Mouse (Mus musculus) ZHBTc4 (cell line): ENCODE measurements around the gene Cetn3.

ENCODE experiments used
- DNase-seq: peaks from one replicate; pipeline ENCODE4 v3.0.0-alpha.2; 2011; ENCODE audit warnings: low read depth, low spot score

Gene Cetn3

DNA sequence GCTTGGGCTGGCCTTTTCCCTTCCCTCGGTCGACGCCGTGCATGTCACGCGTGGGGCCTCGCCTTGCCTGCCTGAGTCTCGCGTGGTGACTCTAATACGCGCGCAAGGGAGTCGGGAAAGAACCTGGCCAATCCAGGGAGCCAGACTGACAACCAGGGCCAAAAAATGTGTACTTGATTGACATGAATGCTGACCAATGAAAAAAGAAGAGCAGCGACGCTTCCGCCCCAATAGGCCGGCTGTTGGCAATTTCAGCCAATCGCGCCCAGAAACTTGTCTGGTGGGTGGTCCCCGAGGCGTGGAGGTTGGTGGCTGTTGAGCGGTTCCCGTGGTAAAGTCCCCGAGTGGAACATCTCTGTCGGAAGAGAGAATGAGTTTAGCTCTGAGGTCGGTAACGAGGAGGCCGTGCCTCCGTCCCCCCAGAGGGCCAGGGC, at the start of gene Cetn3:
Gene Cetn3 (plus strand): TSS at position 107 of the 434 bp plus-strand sequence.
- peak; percentile 96 for DNase-seq

DNA sequence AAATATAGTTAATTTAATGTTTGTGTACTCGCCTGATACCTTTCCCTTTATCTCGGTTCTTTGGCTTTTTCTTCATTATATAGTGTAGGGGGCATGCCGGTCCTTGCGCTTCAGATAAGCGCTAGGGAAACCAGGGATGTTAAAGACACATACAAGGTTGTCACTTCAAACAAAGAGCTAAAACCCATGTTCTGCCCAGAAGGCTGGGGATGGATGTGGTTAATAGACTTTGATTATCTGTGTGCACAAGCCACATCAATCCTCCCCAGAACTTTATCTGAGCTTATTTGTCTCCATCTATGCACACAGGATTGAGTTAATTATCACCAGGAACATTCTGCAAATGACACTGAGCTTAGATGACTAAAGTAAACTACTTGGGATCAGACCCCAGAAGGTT, 46.3 kb upstream of the Cetn3 start:
- DNase-seq = no peak

- peak; percentile 19 for DNase-seq
These were observed 42.0 kb upstream of the Cetn3 start for GRCm38 (mm10) chr13:81740898-81741297.

DNA sequence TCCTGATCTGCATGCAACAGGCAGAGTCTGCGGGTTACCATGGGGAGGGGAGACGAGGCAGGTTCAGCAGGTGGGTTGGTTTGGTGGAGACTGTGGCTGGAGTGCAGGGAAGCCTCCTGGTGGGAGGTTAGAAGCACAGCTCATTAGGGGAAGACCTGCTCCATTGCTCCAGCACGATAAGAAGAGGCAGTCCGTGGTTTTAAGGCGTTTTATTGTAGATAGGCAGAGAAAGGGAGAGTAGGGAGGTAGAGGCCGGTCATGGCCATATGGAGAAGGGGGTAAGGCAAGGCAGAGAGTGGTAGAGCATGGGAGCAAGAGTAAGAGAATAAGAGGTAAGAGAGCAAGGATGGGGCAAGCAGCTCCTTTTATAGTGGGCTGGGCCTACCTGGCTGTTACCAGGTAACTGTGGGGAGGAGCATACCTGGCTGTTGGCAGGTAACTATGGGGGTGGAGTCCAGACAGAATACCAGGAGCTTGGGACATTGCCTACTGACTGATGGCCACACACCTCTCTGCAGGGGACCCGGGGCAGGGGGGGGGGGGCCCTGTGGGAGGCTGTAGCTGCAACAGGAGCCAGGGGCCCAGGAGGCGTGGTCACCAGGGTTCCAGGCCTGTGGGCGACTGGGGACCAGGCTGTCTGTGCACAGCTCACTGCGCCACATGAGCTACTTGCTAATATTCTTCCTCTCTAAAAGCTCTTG, 39.3 kb upstream of the Cetn3 start:
- no peak for DNase-seq

DNA sequence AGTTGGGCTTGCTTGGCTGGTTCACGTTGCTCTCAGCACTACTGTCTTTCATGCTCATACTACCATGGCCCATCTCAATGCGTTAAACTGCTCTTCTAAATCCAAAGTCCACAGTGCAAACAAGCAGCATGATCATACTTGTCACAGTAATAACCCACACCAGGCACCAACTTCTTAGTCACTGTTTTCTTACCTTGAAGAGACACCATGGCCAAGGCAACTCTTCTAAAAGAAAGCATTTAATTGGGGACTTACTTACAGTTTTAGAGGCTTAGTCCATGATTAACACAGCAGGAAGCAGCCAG, 38.8 kb upstream of the Cetn3 start:
- no peak for DNase-seq

DNA sequence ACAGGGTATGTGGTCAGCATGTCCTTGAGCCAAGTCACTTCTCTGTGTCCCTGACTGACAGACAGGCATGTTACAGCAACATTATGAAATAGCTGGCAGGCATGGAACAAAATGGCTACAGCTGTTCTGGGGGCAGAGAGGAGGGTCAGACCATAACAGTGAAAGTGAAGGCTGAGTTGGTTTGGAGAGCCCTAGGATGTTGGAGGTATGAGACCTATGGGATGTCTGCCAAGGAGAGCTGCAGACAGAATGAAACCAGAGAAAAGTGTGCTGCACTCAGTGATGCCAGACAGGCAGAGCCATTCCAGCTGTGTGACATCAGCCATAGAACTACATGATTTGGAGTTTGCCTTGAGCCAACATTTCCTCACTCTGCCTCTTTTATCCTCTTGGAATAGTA, 28.0 kb upstream of the Cetn3 start:
- no peak for DNase-seq

DNA sequence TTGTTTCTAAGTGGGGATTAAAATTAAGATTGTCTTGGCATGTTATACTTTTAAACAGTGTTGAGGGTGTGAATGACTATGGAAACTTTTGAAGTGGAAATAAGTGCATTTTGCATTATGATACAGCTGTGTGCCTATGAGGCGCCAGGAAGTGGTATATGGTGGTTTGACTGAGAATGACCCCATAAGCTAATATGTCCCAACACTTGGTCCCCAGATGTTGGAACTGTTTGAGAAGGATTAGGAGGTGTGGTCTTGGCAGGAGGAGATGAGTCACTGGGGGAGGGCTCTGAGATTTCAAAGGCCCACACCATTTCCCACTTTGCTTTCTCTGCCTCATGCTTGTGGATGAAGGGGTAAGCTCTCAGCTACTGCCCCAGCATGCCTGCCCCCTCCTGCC, 27.6 kb upstream of the Cetn3 start:
- no peak for DNase-seq

- DNase-seq = no peak
These were observed 25.7 kb upstream of the Cetn3 start for GRCm38 (mm10) chr13:81757058-81757660.

GRCm38 (mm10) chr13:81760379-81760778, 22.5 kb upstream of the Cetn3 start:
- peak; percentile 76 for DNase-seq

DNA sequence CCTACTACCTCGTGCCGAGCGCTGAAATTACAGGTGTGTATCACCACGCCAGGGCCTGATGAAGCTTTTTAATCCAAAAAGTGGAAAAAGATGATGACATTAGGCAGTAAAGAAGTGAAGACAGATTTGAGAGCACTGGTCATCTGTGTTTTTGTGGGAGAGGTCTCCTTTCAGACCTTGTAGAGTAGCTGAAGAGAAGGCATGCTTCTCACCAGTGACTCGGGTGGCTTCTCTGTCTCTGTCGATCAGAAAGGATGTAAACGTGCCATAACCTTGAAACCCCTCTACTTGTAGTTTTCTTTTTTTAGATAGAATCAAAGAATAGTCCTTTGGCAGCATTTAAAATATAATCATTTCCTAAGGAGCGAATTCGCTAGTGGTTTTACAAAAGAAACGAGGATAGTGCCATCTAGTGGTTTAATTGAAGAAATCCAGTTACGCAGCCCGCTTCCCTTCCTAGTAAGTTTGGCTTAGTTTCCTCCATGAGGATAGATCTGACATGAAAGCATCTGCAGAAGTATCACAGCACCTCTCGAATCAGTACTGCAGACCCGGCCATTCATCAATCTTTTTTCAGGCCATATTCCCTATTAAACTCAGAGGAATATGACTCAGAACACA, 21.2 kb upstream of the Cetn3 start:
- peak; percentile 70 for DNase-seq

DNA sequence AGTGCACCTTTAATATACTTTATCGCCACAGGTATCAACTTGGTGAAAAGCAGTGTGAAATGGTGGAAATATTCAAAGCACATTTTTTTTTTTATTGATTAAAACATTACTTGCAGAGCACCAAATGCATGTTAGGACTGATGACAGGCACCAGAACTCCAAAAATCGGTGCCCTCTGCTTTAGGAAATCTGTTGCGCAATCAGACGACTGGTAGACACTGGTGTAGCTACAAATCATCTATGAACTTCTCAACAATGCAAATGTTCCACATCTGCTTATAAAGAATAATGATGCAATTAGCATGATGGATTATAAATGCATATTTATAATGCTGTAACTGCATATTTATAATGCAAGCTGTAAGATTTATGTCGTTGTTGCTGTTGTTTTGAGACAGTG, 18.7 kb upstream of the Cetn3 start:
- no peak for DNase-seq

- DNase-seq = peak; percentile 71
These were observed 15.7 kb upstream of the Cetn3 start for GRCm38 (mm10) chr13:81767038-81767659.

GRCm38 (mm10) chr13:81776217-81776616, 6.7 kb upstream of the Cetn3 start:
- no peak for DNase-seq

DNA sequence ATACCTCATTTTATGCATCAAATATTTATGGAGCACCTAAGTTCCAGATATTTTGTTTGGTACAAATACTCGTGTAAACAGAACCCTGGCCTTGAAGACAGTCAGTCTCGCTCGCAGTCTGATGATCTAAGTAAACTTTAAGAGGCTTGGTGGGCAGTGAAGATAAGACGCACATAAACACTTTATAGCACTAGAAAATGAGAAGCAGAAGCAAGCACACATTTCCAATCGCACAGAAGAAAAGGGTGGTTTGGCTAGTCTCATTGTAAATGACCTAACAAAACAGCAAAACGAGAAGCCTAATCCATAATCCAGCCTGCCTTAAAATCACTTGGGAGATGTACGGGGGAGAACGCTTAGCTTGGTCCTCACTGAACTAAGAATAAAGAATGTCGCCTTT, 402 bp upstream of the Cetn3 start:
- DNase-seq = no peak

- DNase-seq = peak; percentile 98
These were observed 797 bp downstream of the Cetn3 start for GRCm38 (mm10) chr13:81783405-81784342.

DNA sequence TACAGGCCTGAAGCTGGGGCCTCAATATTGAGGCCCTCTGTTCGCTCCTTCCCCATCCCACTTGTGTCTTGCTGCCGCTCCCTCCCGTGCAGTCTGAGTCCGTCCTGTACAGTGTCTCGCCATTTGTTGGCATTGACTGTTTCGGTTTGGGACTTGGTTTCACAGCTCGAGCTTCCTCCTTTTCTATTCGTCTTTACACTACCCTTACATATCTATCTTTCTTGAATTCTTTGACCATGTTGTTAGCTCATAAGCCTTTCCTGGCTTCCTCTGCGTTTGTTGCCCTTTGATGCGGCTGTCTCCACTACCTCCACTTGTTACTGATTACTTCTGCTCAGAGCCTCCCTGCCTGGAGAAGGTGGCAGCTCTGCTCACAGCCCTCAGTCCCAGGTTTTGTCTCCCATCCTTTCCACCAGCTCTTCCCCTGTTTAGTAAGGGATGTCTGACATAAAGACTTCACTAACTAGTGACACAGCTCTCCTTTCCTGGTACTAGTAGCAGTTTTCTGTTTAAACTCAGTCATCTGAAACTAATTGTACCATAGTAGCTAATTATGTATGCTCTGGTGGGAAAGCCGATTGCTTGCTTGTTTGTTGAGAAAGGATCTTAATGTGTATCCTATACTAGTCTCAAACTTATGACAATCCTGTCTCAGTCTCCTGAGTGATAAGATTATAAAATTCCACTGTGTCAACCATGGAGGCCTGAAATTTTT, 3.0 kb downstream of the Cetn3 start:
- no peak for DNase-seq

GRCm38 (mm10) chr13:81790160-81790559, 7.3 kb downstream of the Cetn3 start:
- DNase-seq = no peak

- no peak for DNase-seq
These were observed 9.0 kb downstream of the Cetn3 start for GRCm38 (mm10) chr13:81791861-81792260.

- DNase-seq = no peak
These were observed 11.0 kb downstream of the Cetn3 start for GRCm38 (mm10) chr13:81793850-81794249.

DNA sequence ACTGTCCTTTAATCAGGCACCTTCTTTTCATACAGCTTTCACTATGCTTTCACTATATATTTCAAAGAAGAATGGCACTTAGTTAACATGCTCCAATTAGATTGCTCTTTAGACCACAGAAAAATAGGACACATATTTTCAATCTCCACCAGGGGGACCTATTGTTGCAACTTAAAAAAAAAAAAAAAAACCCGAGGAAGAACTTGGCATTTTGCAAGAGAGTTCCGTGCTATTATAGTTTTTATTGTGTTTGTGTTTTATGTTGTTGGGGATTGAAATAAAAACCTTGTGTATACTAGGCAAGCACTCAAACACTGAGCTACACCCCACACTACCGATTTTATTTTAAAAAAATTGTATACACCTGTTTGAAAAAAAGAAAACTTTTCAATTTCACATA, 18.2 kb downstream of the Cetn3 start:
- DNase-seq = no peak

DNA sequence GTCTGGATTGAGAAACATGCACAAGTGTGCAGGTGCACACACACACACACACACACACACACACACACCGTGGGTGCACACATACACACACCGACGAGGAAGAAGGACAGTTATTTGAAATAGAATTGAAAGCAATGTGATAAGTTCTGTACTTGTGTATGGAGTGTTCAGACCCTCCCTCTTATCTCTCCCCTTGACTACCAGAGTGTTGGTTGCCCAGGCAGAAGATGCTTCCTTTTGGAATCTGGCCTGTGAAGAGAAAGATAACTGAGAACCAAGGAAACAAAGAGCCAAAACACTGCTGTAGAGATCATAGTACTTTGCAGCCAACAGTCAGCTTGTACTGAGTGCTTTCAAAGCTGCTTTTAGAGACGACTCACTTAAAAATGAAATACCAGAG, 20.8 kb downstream of the Cetn3 start:
- no peak for DNase-seq
